Mouse (Mus musculus) liver, embryonic 14.5 days (tissue): ENCODE data around the gene Exosc1. TPM values are rescaled to one million over a fixed set of nuclear protein-coding genes. Genes with fewer than 3 reads are reported as not detected.
A peak's percentile ranks its signal among the peaks of the same experiment; 100 is the strongest.

Experiments
- ATAC-seq: fragments of 200-750 bp; cut with Nextera tagmentation; 2 replicates; pipeline ENCODE4 v1.8.0; 2017; ENCODE audit warnings: moderate number of reproducible peaks, mild to moderate bottlenecking, moderate library complexity; ENCODE audit not compliant: insufficient read depth
- DNase-seq, 3 experiments: peaks; one replicate each; pipeline ENCODE4 v3.0.0-alpha.2; 2012 to 2013; ENCODE audit warnings: low read depth in 3 of 3, low spot score in 3 of 3
- H3K27ac ChIP-seq: fragments of 300-500 bp; sonication (generic); 2 replicates; pipeline ENCODE4 v1.5.1; 2014; ENCODE audit warnings: moderate library complexity, mild to moderate bottlenecking, control low read depth, inconsistent platforms
- H3K27me3 ChIP-seq: fragments of 300-500 bp; sonication (generic); 2 replicates; pipeline ENCODE4 v1.6.1; 2014; ENCODE audit warnings: mild to moderate bottlenecking, low read length, moderate library complexity; ENCODE audit not compliant: control insufficient read depth, insufficient read depth
- H3K36me3 ChIP-seq: fragments of 300-500 bp; sonication (generic); replicated peaks from 2 replicates; pipeline ENCODE4 v1.6.1; 2014; ENCODE audit warnings: low read depth; ENCODE audit not compliant: control insufficient read depth, insufficient read depth
- H3K4me1 ChIP-seq, 2 experiments: fragments of 200-500 bp in 1 of 2; fragments of 300-500 bp in 1 of 2; sonication (generic) in 1 of 2; replicated peaks; 2 replicates each; pipeline ENCODE4 v1.6.1; 2012 to 2014; ENCODE audit warnings: antibody characterized with exemption in 1 of 2, inconsistent platforms in 1 of 2, low read length in 1 of 2; ENCODE audit not compliant: control insufficient read depth in 2 of 2, insufficient read depth in 2 of 2
- H3K4me2 ChIP-seq: fragments of 300-500 bp; sonication (generic); 2 replicates; pipeline ENCODE4 v1.6.1; 2014; ENCODE audit warnings: low read depth, mild to moderate bottlenecking, control low read depth, moderate library complexity
- H3K4me3 ChIP-seq, 2 experiments: fragments of 200-500 bp in 1 of 2; fragments of 300-500 bp in 1 of 2; sonication (generic) in 1 of 2; 2 replicates each; pipeline ENCODE4 v1.5.1; 2012 to 2014; ENCODE audit warnings: low read depth in 2 of 2, low read length in 2 of 2, mild to moderate bottlenecking in 2 of 2, control low read depth in 1 of 2, inconsistent platforms in 1 of 2, moderate library complexity in 1 of 2; ENCODE audit not compliant: insufficient read depth in 1 of 2
- H3K9ac ChIP-seq: fragments of 300-500 bp; sonication (generic); replicated peaks from 2 replicates; pipeline ENCODE4 v1.6.1; 2014; ENCODE audit warnings: mild to moderate bottlenecking, control low read depth, moderate library complexity
- H3K9me3 ChIP-seq: fragments of 300-500 bp; sonication (generic); 2 replicates; pipeline ENCODE4 v1.6.1; 2016; ENCODE audit warnings: low read length, mixed read lengths; ENCODE audit not compliant: control insufficient read depth
- CTCF ChIP-seq: IDR thresholded peaks from 2 replicates; pipeline ENCODE4 v1.5.1; 2016; ENCODE audit warnings: antibody characterized with exemption, low read depth, control low read depth
- EP300 ChIP-seq: IDR thresholded peaks from 2 replicates; pipeline ENCODE4 v1.6.1; 2016; ENCODE audit warnings: antibody characterized with exemption, low read depth
- WGBS: fragments of 180-500 bp; shearing (Covaris S2); extraction: QIAGEN DNeasy Blood & Tissue Kit; methylation state at CpG from one replicate; pipeline ENCODE4 v1.1.7; 2014; ENCODE audit not compliant: insufficient replicate concordance; 5-methylcytosine and 5-hydroxymethylcytosine counted together
- polyA plus RNA-seq, 2 experiments: library from polyadenylated mRNA; depleted of rRNA in 1 of 2; stranded (reverse) in 1 of 2; unstranded in 1 of 2; fragments of >200 nt; fragmentation: Nextera tagmentation in 1 of 2; extraction: Ambion mirVana in 1 of 2; gene quantifications; 2 replicates each; pipeline versions ENCODE4 v1.2.1 to v1.2.3; 2012 to 2014

Exosc1 gene
- polyA plus RNA-seq, 2 experiments, result 20.4 to 38.8 TPM

DNA sequence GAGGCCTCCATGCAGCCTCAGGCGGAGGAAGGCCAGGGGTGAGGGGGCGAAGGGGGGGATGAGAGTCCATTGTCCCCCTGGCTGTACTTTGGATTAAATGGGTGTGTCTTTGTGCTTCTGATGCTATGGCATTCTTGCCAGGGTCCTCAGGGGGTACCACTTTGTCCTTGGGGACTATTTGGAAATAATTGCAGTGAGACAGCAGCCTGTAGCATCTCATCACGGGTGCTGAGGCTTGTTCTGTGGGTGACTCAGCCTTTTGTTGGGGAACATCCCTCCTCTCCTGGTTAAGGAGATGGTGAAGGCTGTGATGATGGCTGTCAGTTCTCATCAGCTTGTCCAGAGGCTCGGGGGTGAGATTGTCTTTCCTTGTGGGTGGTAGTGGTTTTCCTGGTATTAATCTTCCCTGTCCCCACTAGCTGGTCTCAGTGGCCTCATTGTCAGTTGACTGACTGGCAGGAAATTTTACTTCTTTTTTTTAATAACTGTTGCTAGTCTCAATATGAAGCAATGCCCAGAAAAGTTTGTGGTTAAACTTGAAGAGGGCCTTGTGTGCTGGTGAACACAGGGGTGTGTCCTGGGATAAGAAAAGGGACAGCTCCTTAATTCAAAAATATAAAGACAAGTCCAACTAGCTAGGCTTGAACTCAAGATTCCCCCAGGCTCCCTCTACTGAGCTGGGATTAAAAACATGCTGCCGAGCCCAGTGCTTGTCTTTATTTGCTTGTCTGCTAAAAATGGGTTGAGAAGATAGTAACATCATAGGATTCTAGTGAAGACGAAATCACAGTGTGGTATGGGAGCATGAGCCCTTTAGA is 19.2 kb downstream of the Exosc1 start:
- Histone ChIP-seq H3K4me2 (peak overlapping the region; percentile 87), H3K27me3 (no peaks in the 10 kb centered on the region), H3K4me3 (peak overlapping the region; percentile 9 to 79; a peak in 3 of 4 replicates), H3K4me1 (peaks cover 11 to 18% of the 10 kb centered on the region in 2 experiments), H3K9me3 (no peaks in the 10 kb centered on the region), H3K27ac (no peak overlapping the region), H3K36me3 (peaks cover 20% of the 10 kb centered on the region), H3K9ac (no peak overlapping the region)
- ATAC-seq (no peak), DNase-seq (no peak)
- WGBS, result 41% methylated on average over 6 of the region's 6 CpGs
- TF ChIP-seq CTCF (no peak), EP300 (no peak)

DNA sequence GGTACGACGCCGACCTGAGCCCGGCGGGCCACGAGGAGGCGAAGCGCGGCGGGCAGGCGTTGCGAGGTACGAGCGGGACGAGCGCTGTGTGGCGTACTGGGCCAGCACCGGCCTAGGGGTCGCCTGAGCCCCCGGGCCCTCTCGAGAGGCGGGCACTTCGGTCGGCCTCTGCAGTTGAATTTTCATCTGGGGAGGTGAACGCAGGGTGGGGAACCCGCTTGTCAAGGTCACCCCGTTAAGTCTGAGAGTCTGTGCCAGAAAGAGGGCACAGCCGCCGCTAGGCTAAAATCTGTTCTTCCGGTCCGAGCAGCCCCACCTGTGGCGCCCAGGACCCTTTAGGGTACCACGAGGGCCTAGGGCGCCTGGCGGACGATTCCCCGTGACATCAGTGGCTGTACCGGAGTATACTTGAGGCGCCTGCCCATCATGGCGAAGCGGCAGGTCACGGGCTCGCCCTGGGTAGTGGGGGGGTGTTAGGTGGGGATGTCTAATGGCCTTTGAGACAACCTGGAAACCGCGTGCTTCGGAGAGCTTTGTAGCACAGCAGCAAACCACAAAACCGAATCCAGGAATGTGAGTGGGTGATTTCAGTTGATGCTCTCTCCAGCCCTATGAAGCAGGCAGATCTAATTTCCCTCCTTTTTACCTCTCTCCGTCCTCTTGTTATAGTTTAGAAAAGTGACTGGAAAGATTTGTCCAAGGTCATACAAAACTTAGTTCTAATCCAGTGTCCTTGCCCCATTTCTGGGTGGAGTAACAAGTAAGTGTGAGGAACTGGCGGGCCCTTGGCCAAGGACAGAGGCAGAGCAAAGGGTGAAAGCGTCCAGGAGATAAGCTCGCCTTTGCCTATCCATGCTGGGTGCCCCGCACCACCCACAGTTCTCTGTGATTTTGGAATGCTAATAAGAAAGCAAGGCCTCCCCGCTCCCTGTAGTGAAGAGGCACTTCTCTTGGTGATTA is 20.8 kb downstream of the Exosc1 start:
- Histone ChIP-seq H3K27me3 (no peaks in the 10 kb centered on the region), H3K36me3 (peaks cover 15% of the 10 kb centered on the region), H3K4me3 (peak overlapping the region; percentile 73 to 79), H3K9me3 (no peaks in the 10 kb centered on the region), H3K9ac (peak overlapping the region; percentile 84), H3K4me1 (peaks cover 13 to 22% of the 10 kb centered on the region in 2 experiments), H3K27ac (peak overlapping the region; percentile 29; the same call in 1 of the 2 replicates), H3K4me2 (peak overlapping the region; percentile 87)
- ATAC-seq (peak; percentile 18), DNase-seq (no peak)
- TF ChIP-seq EP300 (no peak), CTCF (no peak)
- WGBS, result under 1% methylated on average over 53 of the region's 53 CpGs

DNA sequence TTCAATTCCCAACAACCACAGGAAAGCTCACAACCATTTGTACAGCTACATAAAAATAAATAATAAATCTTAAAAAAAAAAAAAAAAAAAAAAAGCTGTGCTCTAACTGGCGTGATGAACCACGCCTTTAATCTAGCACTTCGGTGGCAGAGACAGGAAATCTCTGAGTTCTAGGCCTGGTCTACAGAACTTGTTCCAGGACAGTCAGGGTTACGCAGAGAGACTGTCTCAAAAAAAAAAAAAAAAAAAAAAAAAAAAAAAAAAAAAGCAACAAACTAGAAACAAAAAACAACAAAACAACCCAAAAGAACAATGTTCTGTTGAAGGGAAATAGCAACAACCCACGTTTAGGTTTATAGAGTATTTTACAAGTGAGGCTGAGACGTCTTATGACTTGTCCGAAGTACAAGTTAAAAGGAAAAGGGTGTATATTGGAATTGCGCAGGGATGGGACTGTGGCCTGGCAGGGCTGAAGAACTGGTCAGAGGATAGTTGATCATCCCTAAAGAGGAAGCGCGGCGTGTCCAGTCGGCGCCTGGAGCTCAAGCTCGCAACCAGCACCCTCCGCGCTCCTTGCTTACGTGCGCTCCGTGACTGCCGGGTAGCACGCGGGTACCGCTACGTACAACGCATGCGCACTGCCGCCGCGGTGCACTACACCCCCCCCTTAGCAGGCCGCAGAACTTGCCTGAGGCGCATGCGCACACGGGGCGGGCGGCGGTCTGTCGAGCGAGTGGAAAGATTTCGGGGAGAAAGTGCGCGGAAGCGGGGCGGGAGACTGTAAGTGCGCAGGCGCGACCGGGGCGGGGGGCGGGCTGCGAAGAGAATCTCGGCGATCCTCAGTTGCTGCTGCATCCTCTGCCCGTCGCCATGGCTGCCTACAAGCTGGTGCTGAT is 21.8 kb downstream of the Exosc1 start, which contains the start of gene Pgam1:
Gene Pgam1 (plus strand): TSS at position 746 of the 896 bp plus-strand sequence.
- ATAC-seq (peak; percentile 87), DNase-seq (peak; percentile 96 to 98 (median 97))
- Histone ChIP-seq H3K9me3 (no peaks in the 10 kb centered on the region), H3K36me3 (peaks cover 6% of the 10 kb centered on the region), H3K9ac (peak within 1 kb of the TSS; percentile 84), H3K4me3 (peak within 1 kb of the TSS; percentile 73 to 79), H3K27me3 (no peaks in the 10 kb centered on the region), H3K27ac (peak within 1 kb of the TSS; percentile 85), H3K4me1 (peaks cover 23 to 32% of the 10 kb centered on the region in 2 experiments), H3K4me2 (peak within 1 kb of the TSS; percentile 87)
- TF ChIP-seq EP300 (peak; percentile 88), CTCF (no peak)
- WGBS, result 3% methylated on average over 52 of the region's 54 CpGs

DNA sequence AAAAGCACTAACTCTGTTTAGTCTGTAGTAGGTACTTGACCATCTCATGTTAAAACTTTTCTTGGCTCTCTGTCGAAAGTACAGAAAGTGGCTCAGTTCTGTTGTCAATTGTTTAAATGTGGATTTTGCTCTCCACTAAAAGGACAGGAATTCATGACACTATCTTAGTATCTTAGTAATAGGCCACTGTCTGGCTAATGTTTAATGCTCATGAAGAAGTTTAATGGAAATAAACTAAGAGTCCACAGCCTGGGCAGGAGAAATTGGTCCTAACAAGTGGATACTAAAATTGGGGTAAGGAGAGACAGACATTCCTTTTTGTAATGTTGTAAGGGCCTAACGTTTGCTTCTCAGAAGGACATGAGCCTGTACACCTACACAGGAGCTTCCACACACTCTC is 22.8 kb downstream of the Exosc1 start:
- TF ChIP-seq EP300 (no peak), CTCF (no peak)
- ATAC-seq, result no peak
- no peak overlapping the region for H3K9ac ChIP-seq
- H3K4me3 ChIP-seq, result no peak overlapping the region
- no peaks in the 10 kb centered on the region for H3K36me3 ChIP-seq
- H3K27ac ChIP-seq, result no peak overlapping the region
- no peak for DNase-seq
- no peaks in the 10 kb centered on the region for H3K27me3 ChIP-seq
- peaks cover 33 to 42% of the 10 kb centered on the region in 2 experiments for H3K4me1 ChIP-seq
- H3K9me3 ChIP-seq, result no peaks in the 10 kb centered on the region
- no peak overlapping the region for H3K4me2 ChIP-seq
- WGBS, result 81% methylated on average over 2 of the region's 2 CpGs
